Mouse (Mus musculus) lung, adult 18-20 months (tissue): ENCODE measurements around the gene Acer3.

Experiments
- DNase-seq, 2 experiments: peaks; one replicate each; pipeline ENCODE4 v3.0.0; 2022; ENCODE audit warnings: mixed read lengths in 2 of 2

The Acer3 gene

GRCm38 (mm10) chr7:98177929-98178559 is 143.0 kb downstream of the Acer3 start, which contains the start of gene Capn5:
Capn5 (minus strand) TSS chr7:98178274.
- peak; percentile 67 to 80 for DNase-seq

DNA sequence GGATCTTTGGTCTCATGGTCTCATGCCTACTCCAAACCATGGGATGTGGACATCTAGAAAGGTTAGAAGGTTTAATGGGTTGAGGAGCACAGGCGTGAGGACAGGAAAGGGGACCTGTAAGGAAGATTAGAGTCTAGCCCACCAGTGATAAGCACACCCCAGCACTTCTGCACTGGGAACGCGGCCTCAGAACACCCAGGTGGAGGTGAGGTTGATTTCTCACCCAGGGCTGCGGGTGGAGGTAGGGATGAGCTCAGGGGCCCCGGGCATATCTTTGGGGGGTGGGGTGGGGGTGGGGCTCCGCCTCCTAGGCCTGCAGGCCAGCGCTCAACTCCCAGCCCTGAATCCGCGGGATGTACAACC is 143.5 kb downstream of the Acer3 start:
- no peak for DNase-seq

DNA sequence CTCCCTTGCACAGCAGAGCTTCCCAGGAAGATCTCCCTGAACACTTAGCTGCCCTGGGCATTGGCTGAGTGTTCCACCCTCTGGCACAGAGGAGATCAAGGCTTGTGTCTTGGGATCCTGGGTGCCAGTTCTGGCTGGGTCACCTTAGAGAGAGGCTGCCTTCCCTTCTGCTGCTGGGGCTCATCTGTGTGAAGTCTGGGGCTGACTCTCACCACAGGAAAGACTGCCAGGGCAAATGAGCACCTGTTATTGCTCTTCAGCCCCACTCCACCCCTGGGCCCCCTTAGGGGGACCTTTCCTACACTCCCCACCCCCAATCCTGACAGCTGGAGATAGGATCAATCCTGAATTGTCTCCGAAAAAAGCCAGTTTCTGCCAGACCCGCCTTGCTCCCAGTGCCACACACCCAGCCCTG is 143.9 kb downstream of the Acer3 start:
- no peak for DNase-seq

- no peak for DNase-seq
These were observed 144.5 kb downstream of the Acer3 start for GRCm38 (mm10) chr7:98176322-98177070.

GRCm38 (mm10) chr7:98174883-98175755 is 145.9 kb downstream of the Acer3 start:
- DNase-seq = no peak

DNA sequence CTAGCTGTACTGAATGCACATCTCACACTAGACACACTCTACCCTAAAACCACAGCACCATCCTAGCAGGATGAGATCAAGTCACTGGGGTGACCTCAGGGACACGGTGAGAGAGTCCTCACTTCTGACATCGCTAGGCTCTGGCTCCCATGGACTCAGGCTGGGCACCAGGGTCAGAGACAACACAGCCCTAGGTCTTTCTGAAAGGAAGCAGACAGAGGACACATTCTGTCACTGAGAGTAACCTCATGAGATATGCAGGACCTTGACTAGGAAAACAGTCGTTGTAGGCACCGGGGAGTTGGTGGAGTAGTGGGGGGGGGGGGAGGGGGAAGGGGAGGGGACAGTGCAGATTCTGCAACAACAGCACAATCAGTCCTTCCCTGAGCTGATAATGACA is 147.6 kb downstream of the Acer3 start:
- DNase-seq = no peak

DNA sequence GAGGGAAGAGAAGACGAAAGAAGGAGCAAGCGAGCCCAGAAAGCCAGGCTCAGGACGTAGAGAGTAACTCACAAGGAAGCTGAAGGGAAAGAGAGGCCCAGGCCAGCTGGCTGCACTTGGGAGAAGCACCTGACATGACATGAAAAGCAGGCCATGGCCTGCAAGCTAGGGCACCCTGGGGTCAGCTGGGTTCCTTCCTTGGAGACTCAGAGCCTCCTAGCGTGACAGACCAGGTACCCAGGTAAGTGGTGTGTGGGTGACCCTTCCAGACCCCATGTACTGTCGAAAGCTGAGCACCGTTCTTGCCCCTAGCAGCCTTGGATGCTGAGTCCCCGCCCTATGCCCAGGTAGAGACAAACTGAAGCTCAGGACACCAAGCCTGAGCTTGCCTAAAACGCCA is 148.3 kb downstream of the Acer3 start:
- DNase-seq = no peak

GRCm38 (mm10) chr7:98171141-98172073 is 149.6 kb downstream of the Acer3 start:
- DNase-seq = peak; percentile 70 to 79

DNA sequence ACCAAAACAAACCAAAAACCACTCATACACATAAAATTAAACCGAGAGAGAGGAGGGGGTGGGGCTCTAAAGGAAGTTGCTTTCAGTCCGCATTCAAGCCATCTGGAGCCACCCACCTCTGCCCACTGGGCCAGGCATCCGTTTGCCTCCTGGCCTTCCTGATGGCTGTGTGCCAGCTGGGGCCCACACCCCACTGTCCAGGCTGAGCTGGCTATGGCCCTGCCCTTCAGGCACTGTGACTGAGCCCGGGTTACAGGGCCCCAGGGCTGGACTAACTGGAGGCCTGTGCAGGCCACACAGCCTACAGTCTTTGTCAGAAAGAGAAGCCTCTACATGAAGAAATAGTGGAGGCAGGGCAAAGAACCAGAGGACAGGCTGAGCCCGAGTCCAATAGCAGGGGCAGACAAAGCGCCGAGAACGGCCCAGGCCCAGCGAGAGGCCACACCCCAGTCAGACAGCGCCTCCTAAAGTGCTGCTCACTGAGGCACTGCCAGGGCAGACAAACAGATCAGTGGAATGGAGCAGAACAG is 155.9 kb downstream of the Acer3 start:
- peak; percentile 68 to 76 for DNase-seq

DNA sequence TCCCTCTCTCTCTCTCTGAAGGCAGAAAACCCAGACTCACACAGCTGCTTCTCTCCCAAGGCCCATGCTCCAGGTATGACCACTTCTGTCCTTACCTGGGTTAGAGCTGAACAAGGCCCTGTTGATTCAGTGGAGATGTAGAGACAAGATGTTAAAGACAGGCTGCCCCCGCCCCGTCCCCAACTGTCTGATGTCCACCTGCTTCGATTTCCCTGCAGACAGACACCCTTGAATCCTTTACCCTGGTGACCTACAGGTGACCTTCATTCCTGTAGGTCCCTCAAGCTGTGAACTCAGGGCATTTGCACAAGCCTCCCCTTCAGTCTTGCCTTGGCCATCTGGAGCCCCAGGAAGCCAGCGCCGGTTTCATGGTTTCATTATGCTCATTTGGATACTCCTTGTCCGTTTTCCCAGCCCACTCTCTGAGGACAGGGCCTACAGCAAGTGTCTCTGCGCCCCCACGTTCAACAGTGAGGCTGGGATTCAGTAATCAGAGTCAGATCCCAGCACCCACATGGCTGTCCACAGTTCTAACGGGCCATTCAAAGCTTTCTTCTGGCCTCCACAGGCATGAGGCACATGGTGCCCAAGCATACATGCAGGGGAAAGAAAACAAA is 156.5 kb downstream of the Acer3 start:
- no peak for DNase-seq

DNA sequence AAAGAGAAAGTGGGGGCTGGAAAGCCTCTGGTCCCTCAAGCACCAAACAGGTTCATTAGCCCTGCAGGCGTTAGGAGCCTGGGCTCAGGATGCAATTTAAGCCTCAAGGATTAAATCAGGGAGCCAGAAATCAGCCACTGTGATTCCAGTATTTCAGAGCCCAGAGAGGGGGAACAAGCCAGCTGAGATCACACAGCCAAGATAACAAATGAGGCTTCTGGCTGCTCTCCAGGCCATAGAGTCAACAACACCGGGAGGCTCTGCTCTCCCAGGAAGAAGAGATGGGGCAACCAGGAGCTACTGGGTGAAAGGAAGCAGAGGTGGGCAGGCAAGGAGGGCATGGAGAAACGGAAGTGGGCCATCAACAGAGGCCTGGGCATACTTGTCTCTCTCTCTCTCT is 157.3 kb downstream of the Acer3 start:
- DNase-seq = peak; percentile 45 to 61

DNA sequence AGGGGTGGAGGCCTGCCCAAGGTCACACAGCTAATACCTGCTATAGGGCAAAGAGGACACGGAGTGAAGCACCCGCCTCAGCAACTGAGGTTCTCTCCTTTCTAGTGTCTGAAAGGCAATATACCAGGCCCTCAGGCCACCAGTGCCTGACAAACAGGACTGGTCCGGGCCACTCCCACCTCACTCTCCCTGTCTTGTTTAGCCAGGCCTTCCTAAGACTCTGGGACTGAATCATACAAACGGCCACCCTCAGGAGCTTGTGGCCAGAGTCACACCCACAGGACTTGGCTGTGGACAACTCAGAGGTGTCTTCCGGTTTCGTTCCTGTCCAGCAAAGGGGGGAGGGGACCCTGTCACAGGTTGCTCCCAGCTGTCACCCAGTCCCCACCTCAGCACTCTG is 158.8 kb downstream of the Acer3 start:
- DNase-seq = no peak

GRCm38 (mm10) chr7:98160041-98160740 is 160.8 kb downstream of the Acer3 start:
- peak; percentile 45 to 67 for DNase-seq

DNA sequence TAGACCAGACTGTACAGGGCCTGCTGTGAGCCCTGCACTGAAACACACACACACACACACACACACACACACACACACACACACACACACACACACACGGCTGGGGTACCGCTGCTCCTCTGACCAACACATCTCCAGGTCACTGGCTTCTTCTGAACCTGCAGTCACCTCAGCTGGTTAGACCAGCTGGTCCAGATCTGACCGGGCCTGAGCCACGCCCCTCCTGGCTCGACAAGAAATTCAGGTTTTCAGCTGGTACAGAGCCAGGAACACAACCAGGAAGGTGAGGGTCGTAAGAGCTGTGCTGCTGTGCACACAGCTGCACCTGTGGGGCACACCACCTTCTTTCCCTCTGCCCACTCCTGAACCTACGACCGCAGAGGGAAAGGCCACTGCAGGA is 162.5 kb downstream of the Acer3 start:
- DNase-seq = peak; percentile 82 to 90

DNA sequence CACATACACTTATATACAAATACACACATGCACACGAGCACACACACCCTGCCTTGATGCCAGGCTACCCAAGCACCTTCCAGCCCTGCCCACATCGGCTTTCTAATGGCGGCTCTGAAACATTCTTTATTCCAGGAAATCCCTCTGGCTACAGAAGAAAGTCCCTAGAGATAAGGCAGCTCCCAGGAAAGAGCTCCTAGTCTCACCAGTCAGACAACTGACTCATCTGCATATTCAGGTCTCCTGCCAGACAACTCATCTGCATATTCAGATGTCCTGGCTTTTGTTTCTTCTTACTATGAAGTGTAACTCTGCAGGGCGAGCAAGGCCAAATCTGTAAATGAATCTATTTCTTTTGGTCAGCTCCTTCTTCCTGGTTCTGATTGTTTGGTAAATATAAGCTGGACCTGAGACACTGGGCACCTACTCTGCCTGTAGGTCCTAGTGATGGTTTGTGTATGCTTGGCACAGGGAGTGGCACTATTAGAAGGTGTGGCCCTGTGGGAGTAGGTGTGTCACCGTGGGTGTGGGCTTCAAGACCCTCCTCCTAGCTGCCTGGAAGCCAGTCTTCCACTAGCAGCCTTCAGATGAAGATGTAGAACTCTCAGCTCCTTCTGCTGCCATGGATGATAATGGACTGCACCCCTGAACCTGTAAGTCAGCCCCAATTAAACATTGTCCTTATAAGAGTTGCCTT is 163.2 kb downstream of the Acer3 start:
- DNase-seq = no peak
